Mouse (Mus musculus): ENCODE data around the gene Utp14a.
"Not testable (repeated sequence)": the region's sequence is repeated elsewhere in the genome, so short reads cannot be mapped to it uniquely, and the experiment has no call there.

GRCm38 (mm10) chrX:48209746-48210145 is 46.9 kb upstream of the Utp14a start:
- not testable (repeated sequence) for TF ChIP-seq POLR2A (IDR thresholded peaks at IDR 0.05; ENCODE audit: insufficient read depth, low read length); EP300 (IDR thresholded peaks at IDR 0.05; ENCODE audit: insufficient read depth, low read depth, low read length)
